Mouse (Mus musculus): ENCODE results near the gene Nectin2. TPM values are rescaled to one million over a fixed set of nuclear protein-coding genes. Genes with fewer than 3 reads are reported as not detected.

The Nectin2 gene
- polyA plus RNA-seq, 1 experiment: 8.9 TPM

DNA sequence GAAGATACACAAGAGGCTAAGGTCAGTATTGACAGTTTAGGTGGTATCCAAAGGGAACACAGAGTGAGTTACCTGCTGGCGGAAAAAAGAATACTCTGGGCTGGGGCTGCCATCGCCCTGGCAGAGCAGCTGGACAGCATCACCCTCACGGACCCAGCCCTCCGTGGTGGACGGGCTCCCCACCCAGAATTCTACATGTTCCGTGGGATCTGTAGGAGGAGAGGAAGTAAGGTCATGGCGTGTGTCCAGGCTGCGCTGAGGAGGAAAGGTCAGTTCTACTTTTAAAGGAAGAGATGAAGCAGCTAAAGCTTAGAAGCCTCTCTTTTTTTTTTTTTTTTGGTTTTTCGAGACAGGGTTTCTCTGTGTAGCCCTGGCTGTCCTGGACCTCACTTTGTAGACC is 14.3 kb upstream of the Nectin2 start:
- H3K27ac ChIP-seq (ENCODE audit: insufficient read depth, low read length): no peak overlapping the region
- 87% methylated on average over 9 of the region's 9 CpGs for WGBS
- no peak overlapping the region for H3K4me3 ChIP-seq (replicated peaks; ENCODE audit: insufficient read depth, low read depth, low read length)
- TF ChIP-seq POLR2A (IDR thresholded peaks at IDR 0.05; ENCODE audit: borderline replicate concordance, insufficient read depth, low read length): no peak
- no peak for TF ChIP-seq CTCF (IDR thresholded peaks at IDR 0.05; ENCODE audit: borderline replicate concordance, insufficient read depth, low read depth, low read length)
- H3K4me1 ChIP-seq (ENCODE audit: control insufficient read depth, insufficient read depth, low read length): no peaks in the 10 kb centered on the region
- no peaks in the 10 kb centered on the region for H3K27me3 ChIP-seq (ENCODE audit: control insufficient read depth, insufficient read depth, low read length)
- no peak for DNase-seq

- H3K27me3 ChIP-seq (ENCODE audit: control insufficient read depth, insufficient read depth, low read length): no peaks in the 10 kb centered on the region
- TF ChIP-seq POLR2A (IDR thresholded peaks at IDR 0.05; ENCODE audit: borderline replicate concordance, insufficient read depth, low read length): no peak
- TF ChIP-seq CTCF (IDR thresholded peaks at IDR 0.05; ENCODE audit: borderline replicate concordance, insufficient read depth, low read depth, low read length): no peak
- 80% methylated on average over 13 of the region's 13 CpGs for WGBS
These were observed 13.7 kb upstream of the Nectin2 start for GRCm38 (mm10) chr7:19763829-19764477.

GRCm38 (mm10) chr7:19762283-19762682 is 12.0 kb upstream of the Nectin2 start:
- Histone ChIP-seq H3K27ac (ENCODE audit: insufficient read depth, low read length) (no peak overlapping the region), H3K4me3 (replicated peaks; ENCODE audit: insufficient read depth, low read depth, low read length) (no peak overlapping the region), H3K4me1 (ENCODE audit: control insufficient read depth, insufficient read depth, low read length) (no peaks in the 10 kb centered on the region), H3K27me3 (ENCODE audit: control insufficient read depth, insufficient read depth, low read length) (no peaks in the 10 kb centered on the region)
- DNase-seq: no peak
- 75% methylated on average over 11 of the region's 11 CpGs for WGBS
- no peak for TF ChIP-seq POLR2A (IDR thresholded peaks at IDR 0.05; ENCODE audit: borderline replicate concordance, insufficient read depth, low read length)

More at GRCm38 (mm10) chr7:19763829-19764477, 13.7 kb upstream of the Nectin2 start:
- Histone ChIP-seq H3K4me1 (ENCODE audit: control insufficient read depth, insufficient read depth, low read length) (no peaks in the 10 kb centered on the region), H3K27ac (ENCODE audit: insufficient read depth, low read length) (no peak overlapping the region), H3K4me3 (replicated peaks; ENCODE audit: insufficient read depth, low read depth, low read length) (no peak overlapping the region)
- no peak for DNase-seq

DNA sequence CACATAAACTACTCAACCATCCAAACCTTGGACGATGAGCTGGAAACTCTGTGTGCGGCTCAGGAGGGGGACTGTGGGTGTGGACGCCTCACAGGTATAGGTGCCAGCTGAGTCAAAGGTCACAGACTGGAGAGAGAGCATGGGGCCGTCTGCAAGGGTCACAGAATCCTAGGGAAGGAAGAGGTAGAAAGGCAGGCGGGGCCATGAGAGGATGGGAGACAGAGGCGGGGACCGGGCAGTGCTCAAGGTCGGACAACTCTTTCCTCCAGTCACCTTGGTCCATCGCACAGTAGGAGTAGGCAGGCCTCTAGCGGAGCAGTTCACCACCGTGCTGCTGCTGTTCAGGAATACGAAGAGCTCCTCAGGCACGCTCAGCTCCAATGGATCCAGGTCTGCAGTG is 9.7 kb upstream of the Nectin2 start:
- DNase-seq: no peak
- Histone ChIP-seq H3K4me1 (ENCODE audit: control insufficient read depth, insufficient read depth, low read length) (no peaks in the 10 kb centered on the region), H3K27me3 (ENCODE audit: control insufficient read depth, insufficient read depth, low read length) (no peaks in the 10 kb centered on the region), H3K27ac (ENCODE audit: insufficient read depth, low read length) (no peak overlapping the region), H3K4me3 (replicated peaks; ENCODE audit: insufficient read depth, low read depth, low read length) (no peak overlapping the region)
- TF ChIP-seq CTCF (IDR thresholded peaks at IDR 0.05; ENCODE audit: borderline replicate concordance, insufficient read depth, low read depth, low read length): no peak
- no peak for TF ChIP-seq POLR2A (IDR thresholded peaks at IDR 0.05; ENCODE audit: borderline replicate concordance, insufficient read depth, low read length)
- 85% methylated on average over 13 of the region's 13 CpGs for WGBS

GRCm38 (mm10) chr7:19758623-19759022 is 8.3 kb upstream of the Nectin2 start:
- Histone ChIP-seq H3K4me1 (ENCODE audit: control insufficient read depth, insufficient read depth, low read length) (no peaks in the 10 kb centered on the region), H3K27me3 (ENCODE audit: control insufficient read depth, insufficient read depth, low read length) (no peaks in the 10 kb centered on the region), H3K4me3 (replicated peaks; ENCODE audit: insufficient read depth, low read depth, low read length) (no peak overlapping the region), H3K27ac (ENCODE audit: insufficient read depth, low read length) (no peak overlapping the region)
- TF ChIP-seq POLR2A (IDR thresholded peaks at IDR 0.05; ENCODE audit: borderline replicate concordance, insufficient read depth, low read length) (no peak), CTCF (IDR thresholded peaks at IDR 0.05; ENCODE audit: borderline replicate concordance, insufficient read depth, low read depth, low read length) (no peak)
- WGBS: 80% methylated on average over 13 of the region's 13 CpGs
- DNase-seq: no peak

- Histone ChIP-seq H3K4me1 (ENCODE audit: control insufficient read depth, insufficient read depth, low read length) (no peaks in the 10 kb centered on the region), H3K27me3 (ENCODE audit: control insufficient read depth, insufficient read depth, low read length) (no peaks in the 10 kb centered on the region), H3K4me3 (replicated peaks; ENCODE audit: insufficient read depth, low read depth, low read length) (no peak overlapping the region), H3K27ac (ENCODE audit: insufficient read depth, low read length) (no peak overlapping the region)
- WGBS: 60% methylated on average over 24 of the region's 24 CpGs
- TF ChIP-seq POLR2A (IDR thresholded peaks at IDR 0.05; ENCODE audit: borderline replicate concordance, insufficient read depth, low read length) (no peak), CTCF (IDR thresholded peaks at IDR 0.05; ENCODE audit: borderline replicate concordance, insufficient read depth, low read depth, low read length) (no peak)
- DNase-seq: no peak
These were observed 5.8 kb upstream of the Nectin2 start for GRCm38 (mm10) chr7:19755851-19756786.

DNA sequence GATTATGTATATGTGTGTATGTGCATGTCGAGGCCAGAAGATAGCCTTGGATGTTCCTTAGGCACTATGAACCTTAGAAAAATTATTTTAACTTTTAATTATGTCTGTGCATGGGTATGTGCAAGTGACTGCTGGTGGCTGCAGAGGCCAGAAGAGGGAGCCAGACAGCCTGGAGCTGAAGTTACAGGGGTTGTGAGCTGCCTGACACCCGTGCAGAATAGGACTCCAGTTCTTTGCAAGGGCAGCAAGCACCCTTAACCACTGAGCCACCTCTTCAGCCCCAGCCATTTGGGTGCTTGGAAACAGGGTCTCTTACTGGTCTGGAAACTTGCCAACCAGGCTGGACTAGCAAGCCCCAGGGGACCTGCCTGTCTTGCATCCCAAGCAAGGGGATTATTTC is 4.7 kb upstream of the Nectin2 start:
- 78% methylated on average over 2 of the region's 2 CpGs for WGBS
- Histone ChIP-seq H3K27me3 (ENCODE audit: control insufficient read depth, insufficient read depth, low read length) (no peaks in the 10 kb centered on the region), H3K27ac (ENCODE audit: insufficient read depth, low read length) (no peak overlapping the region), H3K4me1 (ENCODE audit: control insufficient read depth, insufficient read depth, low read length) (no peaks in the 10 kb centered on the region), H3K4me3 (replicated peaks; ENCODE audit: insufficient read depth, low read depth, low read length) (no peak overlapping the region)
- no peak for TF ChIP-seq CTCF (IDR thresholded peaks at IDR 0.05; ENCODE audit: borderline replicate concordance, insufficient read depth, low read depth, low read length)
- TF ChIP-seq POLR2A (IDR thresholded peaks at IDR 0.05; ENCODE audit: borderline replicate concordance, insufficient read depth, low read length): no peak
- DNase-seq: no peak

DNA sequence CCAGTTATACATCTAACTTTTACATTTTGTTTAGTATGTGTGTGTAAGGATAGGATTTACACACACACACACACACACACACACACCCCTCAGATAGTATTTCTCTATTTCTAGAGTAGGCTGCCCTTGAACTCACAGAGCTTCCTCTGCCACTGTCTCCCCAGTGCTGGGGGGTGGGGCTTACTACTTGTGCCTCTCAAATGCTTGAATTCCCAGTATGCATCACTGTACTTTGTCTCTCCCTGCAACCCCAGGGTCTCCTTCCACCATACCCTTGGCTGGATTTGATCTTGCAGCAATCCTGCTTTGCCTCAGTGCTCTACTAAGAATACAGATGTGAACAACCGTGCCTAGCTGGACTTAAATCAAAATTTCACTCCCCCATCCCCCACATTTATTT is 3.8 kb upstream of the Nectin2 start:
- 78% methylated on average over 1 of the region's 1 CpGs for WGBS
- DNase-seq: no peak
- TF ChIP-seq POLR2A (IDR thresholded peaks at IDR 0.05; ENCODE audit: borderline replicate concordance, insufficient read depth, low read length): no peak
- TF ChIP-seq CTCF (IDR thresholded peaks at IDR 0.05; ENCODE audit: borderline replicate concordance, insufficient read depth, low read depth, low read length): no peak

More for the DNA sequence above, 3.8 kb upstream of the Nectin2 start:
- no peak overlapping the region for H3K4me3 ChIP-seq (replicated peaks; ENCODE audit: insufficient read depth, low read depth, low read length)
- H3K27ac ChIP-seq (ENCODE audit: insufficient read depth, low read length): no peak overlapping the region
- no peaks in the 10 kb centered on the region for H3K27me3 ChIP-seq (ENCODE audit: control insufficient read depth, insufficient read depth, low read length)
- H3K4me1 ChIP-seq (ENCODE audit: control insufficient read depth, insufficient read depth, low read length): no peaks in the 10 kb centered on the region; the same call in 1 of the 2 replicates

All from cerebellum, adult 2 months (tissue).